Mouse (Mus musculus): ENCODE data around the gene Nacc1. TPM values are rescaled to one million over a fixed set of nuclear protein-coding genes. Genes with fewer than 3 reads are reported as not detected.
"Not testable (repeated sequence)": the region's sequence is repeated elsewhere in the genome, so short reads cannot be mapped to it uniquely, and the experiment has no call there.

Gene Nacc1
- polyA plus RNA-seq, 1 experiment from 2014 or later, result 19.1 TPM

DNA sequence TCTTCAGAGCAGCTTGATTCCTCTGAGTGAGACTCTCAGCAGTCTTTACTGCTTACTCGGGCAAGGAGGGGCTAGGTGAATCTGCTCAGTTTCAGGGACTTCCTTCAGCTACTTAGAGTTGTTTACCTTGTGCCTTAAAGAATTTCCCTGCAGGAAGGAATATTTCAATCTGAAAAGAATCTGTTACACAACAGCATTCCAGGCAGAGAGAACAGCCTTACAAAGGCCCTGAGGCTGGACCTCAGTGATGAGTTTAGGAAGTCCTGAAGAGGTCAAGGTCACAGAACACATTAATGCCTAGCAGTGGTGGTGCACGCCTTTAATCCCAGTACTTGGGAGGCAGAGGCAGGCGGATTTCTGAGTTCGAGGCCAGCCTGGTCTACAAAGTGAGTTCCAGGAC lies 55.8 kb downstream of the Nacc1 start:
- H3K27me3 ChIP-seq (ENCODE audit: control insufficient read depth, insufficient read depth, low read length), result no peaks in the 10 kb centered on the region
- no peaks in the 10 kb centered on the region for H3K36me3 ChIP-seq (ENCODE audit: control insufficient read depth, insufficient read depth, low read length)
- no peak for ATAC-seq (replicated peaks; ENCODE audit: insufficient number of reproducible peaks, low FRiP score, low TSS enrichment)
- H3K4me1 ChIP-seq (ENCODE audit: control insufficient read depth, insufficient read depth, low read length), result peaks cover 19% of the 10 kb centered on the region; the same call in 1 of the 2 replicates
- 87% methylated on average over 4 of the region's 4 CpGs for WGBS (ENCODE audit: insufficient replicate concordance)
- no peak overlapping the region for H3K4me2 ChIP-seq
- H3K4me3 ChIP-seq (ENCODE audit: low read depth, low read length), result no peak overlapping the region
- H3K9me3 ChIP-seq (replicated peaks; ENCODE audit: control insufficient read depth, low read length), result no peaks in the 10 kb centered on the region
- H3K9ac ChIP-seq (ENCODE audit: low read depth, low read length), result no peak overlapping the region
- H3K27ac ChIP-seq (ENCODE audit: low read depth, low read length), result no peak overlapping the region

DNA sequence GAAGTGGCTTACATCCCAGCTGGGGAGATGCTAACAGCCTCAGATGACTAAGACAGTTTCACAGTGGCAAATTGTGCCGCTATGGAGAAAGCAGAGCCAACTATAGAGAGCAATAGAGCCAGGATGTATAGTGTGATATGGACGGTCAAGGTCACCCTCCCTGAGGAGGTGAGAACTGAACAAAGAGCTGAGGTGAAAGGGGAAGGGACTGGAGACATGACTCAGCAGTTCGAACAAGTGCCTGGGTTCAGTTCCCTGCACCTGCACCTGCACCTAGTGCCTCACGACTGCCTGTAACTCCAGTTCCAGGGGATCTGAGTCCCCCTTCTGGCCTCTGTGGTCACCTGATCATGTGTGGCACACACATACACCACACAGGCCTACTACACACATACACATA lies 57.5 kb downstream of the Nacc1 start:
- WGBS (ENCODE audit: insufficient replicate concordance), result 73% methylated on average over 4 of the region's 4 CpGs
- H3K9me3 ChIP-seq (replicated peaks; ENCODE audit: control insufficient read depth, low read length), result no peaks in the 10 kb centered on the region
- H3K4me1 ChIP-seq (ENCODE audit: control insufficient read depth, insufficient read depth, low read length), result 0 out of 2 replicates have a peak, but pooled peaks cover 6% of the 10 kb centered on the region
- no peak overlapping the region for H3K27ac ChIP-seq (ENCODE audit: low read depth, low read length)
- no peak overlapping the region for H3K4me2 ChIP-seq
- H3K4me3 ChIP-seq (ENCODE audit: low read depth, low read length), result no peak overlapping the region
- no peak for ATAC-seq (replicated peaks; ENCODE audit: insufficient number of reproducible peaks, low FRiP score, low TSS enrichment)
- H3K9ac ChIP-seq (ENCODE audit: low read depth, low read length), result no peak overlapping the region
- no peaks in the 10 kb centered on the region for H3K36me3 ChIP-seq (ENCODE audit: control insufficient read depth, insufficient read depth, low read length)
- no peaks in the 10 kb centered on the region for H3K27me3 ChIP-seq (ENCODE audit: control insufficient read depth, insufficient read depth, low read length)

DNA sequence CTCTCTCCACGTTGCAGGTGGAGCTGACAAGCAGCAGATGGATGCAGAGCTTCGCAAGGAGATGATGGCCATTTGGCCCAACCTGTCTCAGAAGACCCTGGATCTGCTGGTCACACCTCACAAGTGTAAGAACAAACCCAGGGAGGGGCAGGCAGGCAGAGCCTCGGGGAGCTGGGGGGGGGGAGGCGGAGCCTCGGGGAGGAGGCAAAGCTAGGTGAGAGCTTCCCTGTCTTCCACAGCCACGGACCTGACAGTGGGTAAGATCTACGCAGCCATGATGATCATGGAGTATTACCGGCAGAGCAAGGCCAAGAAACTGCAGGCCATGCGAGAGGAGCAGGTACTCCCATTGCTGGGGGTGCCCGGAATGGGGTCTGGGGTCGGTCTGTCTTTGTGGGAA lies 58.1 kb downstream of the Nacc1 start:
- Histone ChIP-seq H3K4me2 (no peak overlapping the region), H3K36me3 (ENCODE audit: control insufficient read depth, insufficient read depth, low read length) (no peaks in the 10 kb centered on the region), H3K4me1 (ENCODE audit: control insufficient read depth, insufficient read depth, low read length) (0 out of 2 replicates have a peak, but pooled peaks cover under 1% of the 10 kb centered on the region), H3K27ac (ENCODE audit: low read depth, low read length) (no peak overlapping the region), H3K27me3 (ENCODE audit: control insufficient read depth, insufficient read depth, low read length) (no peaks in the 10 kb centered on the region), H3K9me3 (replicated peaks; ENCODE audit: control insufficient read depth, low read length) (no peaks in the 10 kb centered on the region), H3K9ac (ENCODE audit: low read depth, low read length) (no peak overlapping the region), H3K4me3 (ENCODE audit: low read depth, low read length) (no peak overlapping the region)
- WGBS (ENCODE audit: insufficient replicate concordance), result 71% methylated on average over 11 of the region's 11 CpGs
- ATAC-seq (replicated peaks; ENCODE audit: insufficient number of reproducible peaks, low FRiP score, low TSS enrichment), result no peak

DNA sequence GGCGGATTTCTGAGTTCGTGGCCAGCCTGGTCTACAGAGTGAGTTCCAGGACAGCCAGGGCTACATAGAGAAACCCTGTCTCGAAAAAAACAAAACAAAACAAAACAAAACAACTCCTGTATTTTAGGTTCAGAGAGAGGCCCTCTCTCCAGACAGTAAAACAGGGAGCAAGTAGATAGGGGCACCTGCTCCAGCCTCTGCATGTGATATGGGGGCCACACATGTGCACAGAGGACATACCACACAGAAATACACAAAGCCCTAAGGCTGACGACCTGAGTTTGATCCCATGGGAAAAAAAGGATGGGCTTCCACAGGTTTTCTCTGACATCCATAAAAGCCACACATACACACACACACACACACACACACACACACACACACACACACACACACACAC lies 64.2 kb downstream of the Nacc1 start:
- not testable (repeated sequence) for H3K9ac ChIP-seq (ENCODE audit: low read depth, low read length); H3K4me3 ChIP-seq (ENCODE audit: low read depth, low read length); H3K4me2 ChIP-seq; H3K36me3 ChIP-seq (ENCODE audit: control insufficient read depth, insufficient read depth, low read length); H3K4me1 ChIP-seq (ENCODE audit: control insufficient read depth, insufficient read depth, low read length); H3K9me3 ChIP-seq (replicated peaks; ENCODE audit: control insufficient read depth, low read length); H3K27me3 ChIP-seq (ENCODE audit: control insufficient read depth, insufficient read depth, low read length); ATAC-seq (replicated peaks; ENCODE audit: insufficient number of reproducible peaks, low FRiP score, low TSS enrichment); H3K27ac ChIP-seq (ENCODE audit: low read depth, low read length)
- WGBS (ENCODE audit: insufficient replicate concordance), result 64% methylated on average over 4 of the region's 4 CpGs

DNA sequence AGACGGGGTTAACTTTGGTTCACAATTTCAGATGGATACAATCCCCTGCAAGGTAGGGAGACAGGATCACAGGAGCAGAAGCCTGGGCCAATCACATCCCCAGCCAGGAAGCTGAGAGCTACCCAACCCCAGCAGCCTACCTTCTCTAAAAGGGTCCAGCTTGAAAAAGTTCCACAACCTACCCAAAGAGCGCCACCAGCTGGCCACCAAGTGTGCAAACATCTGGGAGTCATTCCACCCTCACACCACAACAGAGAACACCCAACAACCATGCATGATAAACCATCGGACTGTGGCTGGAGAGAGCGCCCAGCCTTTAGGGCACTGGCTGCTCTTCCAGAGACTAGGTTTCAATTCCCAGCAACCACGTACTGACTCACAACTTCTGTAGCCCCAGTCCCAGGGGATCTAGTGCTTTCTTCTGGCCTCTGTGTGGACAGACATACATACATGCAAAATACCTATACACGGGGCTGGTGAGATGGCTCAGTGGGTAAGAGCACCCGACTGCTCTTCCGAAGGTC lies 66.5 kb downstream of the Nacc1 start:
- no peaks in the 10 kb centered on the region for H3K9me3 ChIP-seq (replicated peaks; ENCODE audit: control insufficient read depth, low read length)
- H3K27ac ChIP-seq (ENCODE audit: low read depth, low read length), result no peak overlapping the region
- H3K27me3 ChIP-seq (ENCODE audit: control insufficient read depth, insufficient read depth, low read length), result peaks cover 15% of the 10 kb centered on the region
- H3K9ac ChIP-seq (ENCODE audit: low read depth, low read length), result no peak overlapping the region
- ATAC-seq (replicated peaks; ENCODE audit: insufficient number of reproducible peaks, low FRiP score, low TSS enrichment), result no peak
- no peaks in the 10 kb centered on the region for H3K4me1 ChIP-seq (ENCODE audit: control insufficient read depth, insufficient read depth, low read length)
- H3K36me3 ChIP-seq (ENCODE audit: control insufficient read depth, insufficient read depth, low read length), result no peaks in the 10 kb centered on the region
- no peak overlapping the region for H3K4me2 ChIP-seq
- 59% methylated on average over 8 of the region's 8 CpGs for WGBS (ENCODE audit: insufficient replicate concordance)
- no peak overlapping the region for H3K4me3 ChIP-seq (ENCODE audit: low read depth, low read length)

Other genes with a start within 250 kb of the Nacc1 start
- gene Ier2, start 25.0 kb downstream of the Nacc1 start, polyA plus RNA-seq (2014; fragmentation: Nextera tagmentation; extraction: Ambion mirVana), result 52.3 and 55.9 TPM in 2 replicates
- gene Trmt1, start 1.6 kb downstream of the Nacc1 start, polyA plus RNA-seq (2014; fragmentation: Nextera tagmentation; extraction: Ambion mirVana), result 49.7 and 51.6 TPM in 2 replicates
- gene Lyl1, start 13.6 kb upstream of the Nacc1 start, polyA plus RNA-seq (2014; fragmentation: Nextera tagmentation; extraction: Ambion mirVana), result 19.5 and 22.9 TPM in 2 replicates
- 3.4 and 5.4 TPM in 2 replicates for gene G430095P16Rik, start 35.1 kb upstream of the Nacc1 start, polyA plus RNA-seq (2014; fragmentation: Nextera tagmentation; extraction: Ambion mirVana)
- 6.1 and 7.6 TPM in 2 replicates for gene Nfix, start 112.5 kb upstream of the Nacc1 start, polyA plus RNA-seq (2014; fragmentation: Nextera tagmentation; extraction: Ambion mirVana)
- 5.0 and 6.0 TPM in 2 replicates for gene Dand5, start 135.0 kb upstream of the Nacc1 start, polyA plus RNA-seq (2014; fragmentation: Nextera tagmentation; extraction: Ambion mirVana)
- gene Gadd45gip1, start 143.7 kb upstream of the Nacc1 start, polyA plus RNA-seq (2014; fragmentation: Nextera tagmentation; extraction: Ambion mirVana), result 51.5 and 52.2 TPM in 2 replicates
- 125 and 127 TPM in 2 replicates for gene Rad23a, start 152.8 kb upstream of the Nacc1 start, polyA plus RNA-seq (2014; fragmentation: Nextera tagmentation; extraction: Ambion mirVana)
- 830 and 894 TPM in 2 replicates for gene Calr, start 159.1 kb upstream of the Nacc1 start, polyA plus RNA-seq (2014; fragmentation: Nextera tagmentation; extraction: Ambion mirVana)
- 53.6 and 54.5 TPM in 2 replicates for gene Farsa, start 169.1 kb upstream of the Nacc1 start, polyA plus RNA-seq (2014; fragmentation: Nextera tagmentation; extraction: Ambion mirVana)
- 44.2 and 49.6 TPM in 2 replicates for gene Syce2, start 184.2 kb upstream of the Nacc1 start, polyA plus RNA-seq (2014; fragmentation: Nextera tagmentation; extraction: Ambion mirVana)
- 36.2 and 40.4 TPM in 2 replicates for gene Gcdh, start 206.1 kb upstream of the Nacc1 start, polyA plus RNA-seq (2014; fragmentation: Nextera tagmentation; extraction: Ambion mirVana)
- 48.7 and 65.0 TPM in 2 replicates for gene Klf1, start 214.1 kb upstream of the Nacc1 start, polyA plus RNA-seq (2014; fragmentation: Nextera tagmentation; extraction: Ambion mirVana)
- gene Dnase2a, start 220.7 kb upstream of the Nacc1 start, polyA plus RNA-seq (2014; fragmentation: Nextera tagmentation; extraction: Ambion mirVana), result 4.3 and 5.4 TPM in 2 replicates
- 0.27 TPM in 1 of 2 replicates, not detected in the other for gene Mast1, start 249.5 kb upstream of the Nacc1 start, polyA plus RNA-seq (2014; fragmentation: Nextera tagmentation; extraction: Ambion mirVana)

All from heart, embryonic 11.5 days (tissue).